Mouse (Mus musculus): ENCODE data around the gene Stx18. TPM values are rescaled to one million over a fixed set of nuclear protein-coding genes. Genes with fewer than 3 reads are reported as not detected.

The Stx18 gene
- polyA plus RNA-seq, 1 experiment from 2014 or later = 32.7 TPM

- no peak overlapping the region for H3K27ac ChIP-seq
- WGBS (ENCODE audit: missing documents) = 100% methylated on average over 2 of the region's 2 CpGs
- H3K4me3 ChIP-seq (ENCODE audit: inconsistent target) = no peak overlapping the region
- peaks cover 22% of the 10 kb centered on the region; the same call in 1 of the 2 replicates for H3K36me3 ChIP-seq (ENCODE audit: inconsistent target)
- no peaks in the 10 kb centered on the region for H3K79me2 ChIP-seq (ENCODE audit: inconsistent target)
Measured at GRCm38 (mm10) chr5:38129339-38129738, 90.8 kb downstream of the Stx18 start.

- Histone ChIP-seq H3K79me2 (ENCODE audit: inconsistent target) (no peaks in the 10 kb centered on the region), H3K36me3 (ENCODE audit: inconsistent target) (no peaks in the 10 kb centered on the region), H3K4me3 (ENCODE audit: inconsistent target) (no peak overlapping the region), H3K27ac (no peak overlapping the region)
- 94% methylated on average over 9 of the region's 9 CpGs for WGBS (ENCODE audit: missing documents)
Measured at GRCm38 (mm10) chr5:38136247-38136646, 97.7 kb downstream of the Stx18 start.

GRCm38 (mm10) chr5:38137163-38137562, 98.6 kb downstream of the Stx18 start:
- H3K36me3 ChIP-seq (ENCODE audit: inconsistent target) = no peaks in the 10 kb centered on the region
- 89% methylated on average over 9 of the region's 9 CpGs for WGBS (ENCODE audit: missing documents)
- H3K27ac ChIP-seq = no peak overlapping the region
- no peak overlapping the region for H3K4me3 ChIP-seq (ENCODE audit: inconsistent target)
- H3K79me2 ChIP-seq (ENCODE audit: inconsistent target) = no peaks in the 10 kb centered on the region

GRCm38 (mm10) chr5:38140893-38141292, 102.4 kb downstream of the Stx18 start:
- H3K4me3 ChIP-seq (ENCODE audit: inconsistent target) = no peak overlapping the region
- WGBS (ENCODE audit: missing documents) = 93% methylated on average over 6 of the region's 6 CpGs
- no peaks in the 10 kb centered on the region for H3K36me3 ChIP-seq (ENCODE audit: inconsistent target)
- no peak overlapping the region for H3K27ac ChIP-seq
- no peaks in the 10 kb centered on the region for H3K79me2 ChIP-seq (ENCODE audit: inconsistent target)

GRCm38 (mm10) chr5:38146524-38146923, 108.0 kb downstream of the Stx18 start:
- no peak overlapping the region for H3K27ac ChIP-seq
- no peaks in the 10 kb centered on the region for H3K36me3 ChIP-seq (ENCODE audit: inconsistent target)
- no peaks in the 10 kb centered on the region for H3K79me2 ChIP-seq (ENCODE audit: inconsistent target)
- no peak overlapping the region for H3K4me3 ChIP-seq (ENCODE audit: inconsistent target)
- WGBS (ENCODE audit: missing documents) = 97% methylated on average over 6 of the region's 6 CpGs

- no peak overlapping the region for H3K27ac ChIP-seq
- H3K4me3 ChIP-seq (ENCODE audit: inconsistent target) = no peak overlapping the region
- H3K79me2 ChIP-seq (ENCODE audit: inconsistent target) = no peaks in the 10 kb centered on the region
- H3K36me3 ChIP-seq (ENCODE audit: inconsistent target) = no peaks in the 10 kb centered on the region
- WGBS (ENCODE audit: missing documents) = 89% methylated on average over 3 of the region's 3 CpGs
Measured at GRCm38 (mm10) chr5:38151264-38151663, 112.7 kb downstream of the Stx18 start.

- Histone ChIP-seq H3K79me2 (ENCODE audit: inconsistent target) (no peaks in the 10 kb centered on the region), H3K36me3 (ENCODE audit: inconsistent target) (no peaks in the 10 kb centered on the region), H3K27ac (no peak overlapping the region), H3K4me3 (ENCODE audit: inconsistent target) (no peak overlapping the region)
- 91% methylated on average over 10 of the region's 10 CpGs for WGBS (ENCODE audit: missing documents)
Measured at GRCm38 (mm10) chr5:38152201-38153108, 113.9 kb downstream of the Stx18 start.

- 92% methylated on average over 5 of the region's 5 CpGs for WGBS (ENCODE audit: missing documents)
- Histone ChIP-seq H3K79me2 (ENCODE audit: inconsistent target) (no peaks in the 10 kb centered on the region), H3K4me3 (ENCODE audit: inconsistent target) (no peak overlapping the region), H3K36me3 (ENCODE audit: inconsistent target) (no peaks in the 10 kb centered on the region), H3K27ac (no peak overlapping the region)
Measured at GRCm38 (mm10) chr5:38153636-38154035, 115.1 kb downstream of the Stx18 start.

- Histone ChIP-seq H3K27ac (no peak overlapping the region), H3K36me3 (ENCODE audit: inconsistent target) (no peaks in the 10 kb centered on the region), H3K79me2 (ENCODE audit: inconsistent target) (no peaks in the 10 kb centered on the region), H3K4me3 (ENCODE audit: inconsistent target) (no peak overlapping the region)
- WGBS (ENCODE audit: missing documents) = 91% methylated on average over 9 of the region's 9 CpGs
Measured at GRCm38 (mm10) chr5:38157481-38158020, 119.0 kb downstream of the Stx18 start.

- Histone ChIP-seq H3K4me3 (ENCODE audit: inconsistent target) (no peak overlapping the region), H3K36me3 (ENCODE audit: inconsistent target) (no peaks in the 10 kb centered on the region), H3K79me2 (ENCODE audit: inconsistent target) (no peaks in the 10 kb centered on the region), H3K27ac (no peak overlapping the region)
- 7% methylated on average over 16 of the region's 17 CpGs for WGBS (ENCODE audit: missing documents)
Measured at GRCm38 (mm10) chr5:38158501-38158946, 120.0 kb downstream of the Stx18 start.

GRCm38 (mm10) chr5:38158947-38159633, 120.5 kb downstream of the Stx18 start:
- no peaks in the 10 kb centered on the region for H3K79me2 ChIP-seq (ENCODE audit: inconsistent target)
- no peaks in the 10 kb centered on the region for H3K36me3 ChIP-seq (ENCODE audit: inconsistent target)
- H3K4me3 ChIP-seq (ENCODE audit: inconsistent target) = no peak overlapping the region
- WGBS (ENCODE audit: missing documents) = 2% methylated on average over 63 of the region's 79 CpGs
- no peak overlapping the region for H3K27ac ChIP-seq

- no peaks in the 10 kb centered on the region for H3K36me3 ChIP-seq (ENCODE audit: inconsistent target)
- WGBS (ENCODE audit: missing documents) = 24% methylated on average over 28 of the region's 35 CpGs
- no peak within 1 kb of the TSS for H3K4me3 ChIP-seq (ENCODE audit: inconsistent target)
- H3K27ac ChIP-seq = no peak within 1 kb of the TSS
- no peaks in the 10 kb centered on the region for H3K79me2 ChIP-seq (ENCODE audit: inconsistent target)
Measured at GRCm38 (mm10) chr5:38159634-38160413, 121.3 kb downstream of the Stx18 start, which contains the start of gene Nsg1. Gene Nsg1 (minus strand): TSS chr5:38159907.

- no peaks in the 10 kb centered on the region for H3K79me2 ChIP-seq (ENCODE audit: inconsistent target)
- H3K27ac ChIP-seq = no peak overlapping the region
- 87% methylated on average over 11 of the region's 11 CpGs for WGBS (ENCODE audit: missing documents)
- no peaks in the 10 kb centered on the region for H3K36me3 ChIP-seq (ENCODE audit: inconsistent target)
- H3K4me3 ChIP-seq (ENCODE audit: inconsistent target) = no peak overlapping the region
Measured at GRCm38 (mm10) chr5:38168497-38168896, 130.0 kb downstream of the Stx18 start.

GRCm38 (mm10) chr5:38173766-38174165, 135.2 kb downstream of the Stx18 start:
- Histone ChIP-seq H3K27ac (no peak overlapping the region), H3K79me2 (ENCODE audit: inconsistent target) (no peaks in the 10 kb centered on the region), H3K36me3 (ENCODE audit: inconsistent target) (no peaks in the 10 kb centered on the region), H3K4me3 (ENCODE audit: inconsistent target) (no peak overlapping the region)
- 47% methylated on average over 5 of the region's 5 CpGs for WGBS (ENCODE audit: missing documents)
